Mouse (Mus musculus): Measurements from ENCODE around the gene Dlg2. TPM values are rescaled to one million over a fixed set of nuclear protein-coding genes. Genes with fewer than 3 reads are reported as not detected.

The Dlg2 gene
- polyA plus RNA-seq, 1 experiment from 2014 or later: 18.6 TPM

DNA sequence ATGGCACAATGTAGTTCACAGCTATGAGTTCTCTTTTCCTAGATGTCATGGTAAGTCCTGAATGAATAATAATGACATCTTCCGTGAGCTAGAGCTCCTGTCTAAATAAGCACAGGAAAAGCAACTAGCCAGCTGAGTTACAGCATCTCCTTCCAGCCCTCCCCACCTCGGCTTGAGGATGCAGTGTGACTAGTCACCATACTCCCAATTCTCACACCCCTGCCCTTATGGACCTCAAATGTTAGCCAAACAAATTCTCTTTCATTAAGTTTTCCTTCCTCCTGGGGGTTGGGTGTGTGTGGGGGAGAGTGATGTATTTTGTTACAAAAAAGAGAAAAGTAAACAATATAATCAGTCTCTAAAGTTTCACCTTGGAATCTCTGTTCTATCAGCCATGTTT, 111.3 kb downstream of the Dlg2 start:
- ATAC-seq (ENCODE audit: low FRiP score): no peak
- H3K4me3 ChIP-seq: no peak overlapping the region
- H3K36me3 ChIP-seq: no peaks in the 10 kb centered on the region
- H3K9me3 ChIP-seq: no peaks in the 10 kb centered on the region
- H3K27me3 ChIP-seq: no peaks in the 10 kb centered on the region
- no peak overlapping the region for H3K4me2 ChIP-seq
- no peak overlapping the region for H3K27ac ChIP-seq
- WGBS: 75% methylated on average over 2 of the region's 2 CpGs
- H3K9ac ChIP-seq: no peak overlapping the region
- H3K4me1 ChIP-seq (replicated peaks): no peaks in the 10 kb centered on the region

DNA sequence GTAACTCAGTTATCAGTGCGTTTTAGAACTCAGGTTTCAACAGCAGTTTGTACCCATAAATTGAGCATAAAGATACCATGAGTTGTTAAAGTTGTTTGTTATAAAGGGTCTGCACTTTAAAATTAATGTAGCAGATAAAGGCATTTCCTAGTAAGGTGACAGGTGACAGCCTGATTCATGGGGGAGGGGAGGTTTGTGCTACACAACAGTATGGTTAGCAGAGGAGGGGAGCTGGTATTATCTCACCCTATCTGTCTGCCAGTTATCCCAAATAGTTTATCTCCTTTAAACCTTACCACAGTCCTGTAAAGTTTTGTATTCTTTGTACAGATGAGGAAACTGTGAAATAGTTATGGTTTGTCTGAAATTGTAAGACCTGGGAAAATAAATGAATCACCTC, 111.8 kb downstream of the Dlg2 start:
- no peak overlapping the region for H3K4me2 ChIP-seq
- H3K4me1 ChIP-seq (replicated peaks): no peaks in the 10 kb centered on the region
- no peak overlapping the region for H3K4me3 ChIP-seq
- no peak overlapping the region for H3K27ac ChIP-seq
- no peaks in the 10 kb centered on the region for H3K36me3 ChIP-seq
- H3K27me3 ChIP-seq: no peaks in the 10 kb centered on the region
- no peak for ATAC-seq (ENCODE audit: low FRiP score)
- H3K9me3 ChIP-seq: no peaks in the 10 kb centered on the region
- 85% methylated on average over 1 of the region's 1 CpGs for WGBS
- H3K9ac ChIP-seq: no peak overlapping the region

DNA sequence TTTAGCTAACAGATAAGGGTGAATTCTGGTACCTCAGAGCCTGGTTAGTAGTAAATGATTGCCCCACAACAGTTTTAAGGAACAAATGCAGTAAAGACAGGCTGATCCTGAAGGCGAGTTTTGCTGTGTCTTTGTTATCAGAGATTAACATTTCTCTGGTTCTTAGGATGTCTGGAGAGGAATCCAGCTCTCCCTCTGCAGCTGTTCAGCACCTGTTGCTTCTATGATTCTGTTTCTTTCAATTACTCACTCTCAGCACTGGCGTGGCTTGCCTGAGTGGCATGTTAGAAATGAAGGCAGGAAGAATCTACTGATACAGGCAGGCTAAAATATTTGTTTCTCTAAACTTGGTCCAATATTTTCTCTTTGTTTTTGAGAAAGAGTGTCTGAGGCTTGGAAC, 133.3 kb downstream of the Dlg2 start:
- no peaks in the 10 kb centered on the region for H3K4me1 ChIP-seq (replicated peaks)
- ATAC-seq (ENCODE audit: low FRiP score): no peak
- no peak overlapping the region for H3K27ac ChIP-seq
- no peak overlapping the region for H3K4me2 ChIP-seq
- no peaks in the 10 kb centered on the region for H3K27me3 ChIP-seq
- H3K36me3 ChIP-seq: no peaks in the 10 kb centered on the region
- no peaks in the 10 kb centered on the region for H3K9me3 ChIP-seq
- H3K9ac ChIP-seq: no peak overlapping the region
- WGBS: 75% methylated on average over 2 of the region's 2 CpGs
- H3K4me3 ChIP-seq: no peak overlapping the region

DNA sequence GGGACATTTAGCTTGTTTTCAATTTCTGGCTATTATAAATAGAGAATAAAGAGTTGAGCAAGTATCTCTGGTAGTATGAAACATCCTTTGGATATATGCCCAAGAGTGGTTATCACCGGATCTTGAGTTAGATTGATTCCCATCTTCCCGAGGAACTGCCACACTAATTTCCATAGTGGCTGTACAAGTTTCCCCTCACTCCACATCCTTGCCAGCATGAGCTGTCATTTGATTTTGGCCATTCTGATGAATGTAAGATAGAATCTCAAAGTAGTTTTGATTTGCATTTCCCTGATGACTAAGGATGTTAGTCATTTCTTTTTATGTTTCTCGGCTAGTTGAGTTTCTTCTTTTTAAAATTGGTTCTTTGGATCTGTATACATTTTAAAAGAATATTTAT, 154.1 kb downstream of the Dlg2 start:
- ATAC-seq (ENCODE audit: low FRiP score): no peak
- WGBS: 93% methylated on average over 3 of the region's 3 CpGs

DNA sequence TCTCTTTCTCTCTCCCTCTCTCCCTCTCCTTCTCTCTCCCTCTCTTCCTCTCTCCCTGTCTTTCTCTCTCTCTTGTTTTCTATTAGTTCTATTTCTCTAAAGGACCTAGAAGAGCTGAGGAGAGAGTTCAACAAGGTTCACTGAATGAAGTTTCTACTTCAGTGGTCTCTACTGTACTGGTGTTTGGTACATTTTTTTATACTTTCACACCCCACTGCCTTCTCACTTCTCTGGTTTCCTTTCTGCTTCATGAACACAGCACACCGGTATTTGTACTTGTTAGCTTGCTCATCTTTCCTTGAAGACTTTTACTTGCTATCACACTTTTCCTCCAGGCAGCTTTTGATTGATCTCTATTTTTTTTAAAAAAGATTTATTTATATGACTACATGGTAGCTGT, 173.0 kb downstream of the Dlg2 start:
- Histone ChIP-seq H3K27me3 (no peaks in the 10 kb centered on the region), H3K4me2 (no peak overlapping the region), H3K4me3 (no peak overlapping the region), H3K9me3 (no peaks in the 10 kb centered on the region), H3K27ac (no peak overlapping the region), H3K4me1 (replicated peaks) (no peaks in the 10 kb centered on the region; the same call in 1 of the 2 replicates), H3K9ac (no peak overlapping the region), H3K36me3 (no peaks in the 10 kb centered on the region)
- WGBS: 84% methylated on average over 1 of the region's 1 CpGs
- ATAC-seq (ENCODE audit: low FRiP score): no peak

More for the DNA sequence above, 154.1 kb downstream of the Dlg2 start:
- Histone ChIP-seq H3K27ac (no peak overlapping the region), H3K4me2 (no peak overlapping the region), H3K4me3 (no peak overlapping the region), H3K4me1 (replicated peaks) (no peaks in the 10 kb centered on the region), H3K9ac (no peak overlapping the region), H3K9me3 (no peaks in the 10 kb centered on the region), H3K27me3 (no peaks in the 10 kb centered on the region), H3K36me3 (no peaks in the 10 kb centered on the region)

DNA sequence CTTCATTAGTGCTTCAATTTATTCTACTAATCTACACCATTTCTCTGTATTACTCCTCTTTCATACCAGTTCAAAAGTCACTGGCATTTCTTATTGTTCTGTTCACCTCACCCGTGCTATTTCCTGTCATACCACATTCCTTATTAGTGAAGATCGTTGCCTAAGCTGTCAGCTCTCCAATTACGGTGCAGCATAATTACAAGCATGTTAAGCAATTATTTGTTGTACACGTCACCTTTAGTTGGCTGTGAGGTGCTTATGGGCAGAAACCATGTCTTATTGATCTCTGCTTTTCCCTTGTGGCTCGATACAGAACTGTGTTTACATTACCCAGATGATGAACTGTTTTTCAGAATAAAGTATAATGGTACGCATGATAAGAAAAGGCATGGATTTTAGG, 174.7 kb downstream of the Dlg2 start:
- Histone ChIP-seq H3K4me1 (replicated peaks) (no peaks in the 10 kb centered on the region; the same call in 1 of the 2 replicates), H3K4me3 (no peak overlapping the region), H3K9ac (no peak overlapping the region), H3K27ac (no peak overlapping the region), H3K4me2 (no peak overlapping the region), H3K9me3 (no peaks in the 10 kb centered on the region), H3K27me3 (no peaks in the 10 kb centered on the region), H3K36me3 (no peaks in the 10 kb centered on the region)
- ATAC-seq (ENCODE audit: low FRiP score): peak; percentile 36; the same call in 1 of the 2 replicates
- 53% methylated on average over 6 of the region's 6 CpGs for WGBS

DNA sequence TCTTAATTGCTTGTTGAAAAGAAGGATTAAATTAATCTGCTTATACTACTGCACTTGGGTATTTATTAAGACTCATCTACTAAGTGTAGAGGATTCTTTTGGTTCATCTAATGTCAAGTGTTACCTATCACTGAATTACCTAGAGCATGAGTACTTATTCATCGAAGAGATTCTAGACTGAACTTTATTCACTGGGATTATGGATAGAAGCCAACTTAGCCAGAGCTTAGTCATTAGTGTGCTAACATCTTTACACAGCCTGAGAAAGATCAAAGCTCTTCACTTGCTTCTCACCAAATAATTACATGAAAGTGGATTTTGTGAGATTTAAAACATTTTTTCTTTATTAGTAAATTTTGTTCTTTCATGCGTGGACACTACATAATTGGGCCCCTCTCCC, 175.1 kb downstream of the Dlg2 start:
- no peak for ATAC-seq (ENCODE audit: low FRiP score)
- H3K9ac ChIP-seq: no peak overlapping the region

DNA sequence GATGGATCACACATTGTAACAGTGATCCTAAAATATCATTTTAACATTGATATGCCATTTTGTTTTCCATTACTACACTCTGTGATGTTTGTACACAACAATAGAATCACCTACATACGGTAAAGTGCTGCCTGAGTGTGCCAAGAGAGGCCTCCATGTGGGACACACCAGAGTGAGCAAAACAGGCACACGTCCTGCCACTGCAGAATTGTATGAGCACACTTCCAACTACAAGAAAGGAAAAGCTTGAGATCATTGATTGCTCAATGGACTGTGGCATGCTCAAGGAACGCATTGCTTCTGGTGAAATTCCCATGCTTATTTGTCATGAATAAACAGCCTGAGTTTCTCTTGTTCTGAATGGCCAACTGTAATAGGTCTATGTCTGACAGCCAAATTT, 182.1 kb downstream of the Dlg2 start:
- Histone ChIP-seq H3K4me1 (replicated peaks) (no peaks in the 10 kb centered on the region), H3K36me3 (no peaks in the 10 kb centered on the region), H3K9me3 (no peaks in the 10 kb centered on the region), H3K27me3 (no peaks in the 10 kb centered on the region), H3K4me3 (no peak overlapping the region), H3K9ac (no peak overlapping the region), H3K27ac (no peak overlapping the region), H3K4me2 (no peak overlapping the region)
- 61% methylated on average over 3 of the region's 3 CpGs for WGBS
- ATAC-seq (ENCODE audit: low FRiP score): no peak

More for the DNA sequence above, 175.1 kb downstream of the Dlg2 start:
- no peak overlapping the region for H3K4me3 ChIP-seq
- no peaks in the 10 kb centered on the region for H3K9me3 ChIP-seq
- 92% methylated on average over 2 of the region's 2 CpGs for WGBS
- no peaks in the 10 kb centered on the region; the same call in 1 of the 2 replicates for H3K4me1 ChIP-seq (replicated peaks)
- H3K27ac ChIP-seq: no peak overlapping the region
- no peaks in the 10 kb centered on the region for H3K36me3 ChIP-seq
- no peak overlapping the region for H3K4me2 ChIP-seq
- no peaks in the 10 kb centered on the region for H3K27me3 ChIP-seq

DNA sequence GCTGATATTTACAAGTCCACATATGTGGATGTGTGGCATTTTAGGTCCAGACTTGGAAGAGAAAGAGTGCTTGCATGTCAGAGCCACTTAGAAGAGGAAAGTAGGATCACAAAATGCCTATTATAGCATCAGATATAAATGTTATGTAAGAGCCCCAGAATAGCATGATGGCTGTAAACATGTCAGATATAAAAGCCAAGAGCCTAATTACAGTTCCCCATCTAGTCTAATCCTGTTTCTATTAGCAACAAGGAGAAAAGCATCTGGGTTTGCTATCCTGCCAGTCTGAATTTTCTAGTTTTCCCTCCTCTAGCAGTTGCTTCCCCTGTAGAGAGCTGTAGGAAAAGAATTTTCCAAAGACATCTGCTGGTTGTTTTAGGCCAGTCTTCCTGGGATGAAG, 217.6 kb downstream of the Dlg2 start:
- H3K27ac ChIP-seq: no peak overlapping the region
- no peak overlapping the region for H3K9ac ChIP-seq
- no peak for ATAC-seq (ENCODE audit: low FRiP score)
- H3K4me2 ChIP-seq: no peak overlapping the region
- H3K27me3 ChIP-seq: no peaks in the 10 kb centered on the region
- no peaks in the 10 kb centered on the region for H3K36me3 ChIP-seq
- H3K4me1 ChIP-seq (replicated peaks): no peaks in the 10 kb centered on the region
- H3K4me3 ChIP-seq: no peak overlapping the region
- H3K9me3 ChIP-seq: no peaks in the 10 kb centered on the region

DNA sequence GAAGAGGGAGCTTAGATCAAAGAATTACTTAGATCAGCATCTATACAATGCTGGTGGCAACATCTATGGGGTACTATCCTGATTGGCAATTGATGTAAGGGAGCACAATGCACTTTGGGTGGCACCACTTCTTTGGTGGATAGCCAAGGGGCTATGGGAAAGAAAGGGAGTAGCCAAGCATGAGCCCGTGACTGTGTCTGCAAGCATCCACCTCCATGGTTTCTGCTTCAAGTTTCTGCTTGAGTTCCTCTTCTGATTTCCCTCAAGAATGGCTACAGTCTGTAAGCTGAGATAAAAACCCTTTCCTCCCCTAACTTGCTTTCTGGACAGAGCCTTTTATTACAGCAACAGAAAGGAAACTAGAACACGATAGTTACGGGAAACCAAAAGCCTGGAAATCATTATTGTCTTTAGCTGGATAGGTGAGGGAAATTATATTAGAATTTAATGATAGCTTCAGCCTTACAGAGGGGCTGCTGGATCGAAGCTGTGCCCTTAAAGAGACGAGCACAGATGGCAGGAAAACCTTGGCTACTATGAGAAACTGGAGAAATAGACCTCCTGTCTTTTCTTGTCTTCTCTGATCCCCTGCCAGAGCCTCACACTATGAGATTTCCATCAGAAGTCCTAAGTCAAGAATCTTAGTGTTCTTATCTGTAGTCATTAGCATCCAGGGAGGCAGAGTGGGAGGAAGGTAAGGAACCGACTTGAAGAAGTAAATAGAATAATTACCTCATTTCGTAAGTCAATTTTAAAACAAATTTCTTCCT, 219.9 kb downstream of the Dlg2 start:
- WGBS: 58% methylated on average over 7 of the region's 7 CpGs
- H3K27ac ChIP-seq: no peak overlapping the region
- H3K4me2 ChIP-seq: no peak overlapping the region
- H3K4me3 ChIP-seq: no peak overlapping the region
- H3K4me1 ChIP-seq (replicated peaks): no peaks in the 10 kb centered on the region
- H3K9ac ChIP-seq: no peak overlapping the region
- no peaks in the 10 kb centered on the region for H3K9me3 ChIP-seq
- H3K27me3 ChIP-seq: no peaks in the 10 kb centered on the region
- no peak for ATAC-seq (ENCODE audit: low FRiP score)
- H3K36me3 ChIP-seq: no peaks in the 10 kb centered on the region

DNA sequence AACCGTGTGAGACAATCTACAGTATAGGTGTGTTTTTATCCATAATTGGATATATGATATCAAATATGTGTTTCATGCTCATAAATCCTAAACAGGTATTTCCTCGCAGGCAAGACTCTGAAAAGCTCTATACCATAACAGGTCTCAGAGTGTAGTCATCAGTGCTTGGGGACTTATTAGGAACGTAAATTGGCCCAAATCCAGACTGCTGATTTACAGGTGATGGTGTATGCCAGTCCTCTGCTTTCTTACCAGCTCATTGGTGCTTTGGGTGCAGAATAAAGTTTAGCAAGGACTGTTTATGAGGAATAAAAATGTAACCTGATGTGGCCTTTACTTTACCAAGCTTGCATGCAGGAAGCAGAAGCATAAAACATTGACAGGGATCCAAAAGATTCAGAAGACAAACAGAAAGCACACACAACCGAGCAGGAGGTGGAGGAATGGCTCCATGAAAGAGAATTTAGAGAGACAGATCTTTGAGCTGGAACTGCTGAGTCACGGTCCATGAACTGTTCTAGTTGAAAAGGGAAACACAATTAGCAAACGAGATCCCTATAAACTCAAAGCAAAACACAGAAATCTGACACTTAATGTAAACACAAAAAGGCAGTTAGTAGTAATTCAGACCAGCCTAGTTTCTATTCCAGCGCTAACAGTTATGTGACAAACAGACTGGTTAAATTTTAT, 226.8 kb downstream of the Dlg2 start:
- Histone ChIP-seq H3K27me3 (no peaks in the 10 kb centered on the region), H3K36me3 (no peaks in the 10 kb centered on the region), H3K4me3 (no peak overlapping the region), H3K9me3 (no peaks in the 10 kb centered on the region), H3K4me2 (no peak overlapping the region), H3K4me1 (replicated peaks) (no peaks in the 10 kb centered on the region), H3K27ac (no peak overlapping the region), H3K9ac (no peak overlapping the region)
- ATAC-seq (ENCODE audit: low FRiP score): no peak
- WGBS: 72% methylated on average over 7 of the region's 7 CpGs

DNA sequence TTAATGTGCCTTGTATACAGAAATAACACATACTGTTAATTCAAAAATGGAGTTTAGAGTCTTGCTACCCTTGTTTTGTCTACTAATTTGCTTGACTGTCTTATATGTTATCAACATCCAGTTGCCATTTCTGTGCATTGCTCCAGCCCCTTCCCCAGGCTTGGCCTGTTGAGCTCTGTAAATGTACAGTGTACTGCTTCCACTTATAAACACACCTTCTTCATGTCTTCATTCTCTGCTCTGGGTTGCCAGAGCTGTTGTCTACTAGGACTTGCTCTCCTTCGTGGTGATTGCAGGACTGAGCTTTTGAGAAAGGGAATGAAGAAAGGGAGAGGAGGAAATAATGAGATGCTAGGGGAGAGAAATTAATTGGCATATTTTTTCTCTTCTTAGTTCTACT, 227.5 kb downstream of the Dlg2 start:
- Histone ChIP-seq H3K27me3 (no peaks in the 10 kb centered on the region), H3K4me2 (no peak overlapping the region), H3K27ac (no peak overlapping the region), H3K9ac (no peak overlapping the region), H3K9me3 (no peaks in the 10 kb centered on the region), H3K4me1 (replicated peaks) (no peaks in the 10 kb centered on the region), H3K4me3 (no peak overlapping the region), H3K36me3 (no peaks in the 10 kb centered on the region)
- no peak for ATAC-seq (ENCODE audit: low FRiP score)
- WGBS: 92% methylated on average over 1 of the region's 1 CpGs

DNA sequence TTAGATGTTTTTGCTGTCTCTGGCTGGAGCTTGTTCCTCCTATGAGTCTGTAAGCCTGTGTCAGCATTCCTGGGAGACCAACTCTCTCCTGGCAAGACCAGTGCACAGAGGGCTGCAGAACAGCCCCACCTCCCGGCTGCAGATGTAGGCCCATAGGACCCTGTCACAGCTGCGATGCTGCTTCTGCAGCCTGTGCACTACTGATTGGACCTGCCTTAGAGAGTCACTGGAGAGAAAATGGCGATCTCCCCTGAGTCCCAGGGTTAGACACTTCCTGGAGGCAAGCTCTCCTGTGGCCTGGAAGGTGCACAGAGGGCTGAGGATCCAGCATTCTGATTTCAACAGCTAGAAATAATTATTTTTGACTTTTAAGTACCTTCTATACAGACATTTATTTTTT, 257.6 kb downstream of the Dlg2 start:
- H3K4me1 ChIP-seq (replicated peaks): no peaks in the 10 kb centered on the region
- H3K4me2 ChIP-seq: no peak overlapping the region
- no peaks in the 10 kb centered on the region for H3K27me3 ChIP-seq
- no peak overlapping the region for H3K4me3 ChIP-seq
- 49% methylated on average over 3 of the region's 3 CpGs for WGBS
- H3K36me3 ChIP-seq: no peaks in the 10 kb centered on the region
- H3K9me3 ChIP-seq: no peaks in the 10 kb centered on the region
- H3K27ac ChIP-seq: no peak overlapping the region
- no peak for ATAC-seq (ENCODE audit: low FRiP score)
- no peak overlapping the region for H3K9ac ChIP-seq
